Mouse (Mus musculus) lung, adult 2 months (tissue): ENCODE results near the gene Nrp2. TPM values are rescaled to one million over a fixed set of nuclear protein-coding genes. Genes with fewer than 3 reads are reported as not detected.

Experiments
- DNase-seq: peaks from one replicate; pipeline ENCODE4 v3.0.0; 2022
- H3K4me1 ChIP-seq: fragments of 200-500 bp; 2 replicates; pipeline ENCODE4 v1.6.1; 2011; ENCODE audit warnings: low read length; ENCODE audit not compliant: control insufficient read depth, insufficient read depth
- H3K4me3 ChIP-seq: fragments of 200-500 bp; replicated peaks from 2 replicates; pipeline ENCODE3; 2011; ENCODE audit warnings: low read depth, mild to moderate bottlenecking, control low read depth, low read length; ENCODE audit errors: extremely low read depth
- CTCF ChIP-seq: fragments of 200-500 bp; IDR thresholded peaks from 2 replicates; pipeline ENCODE4 v1.5.1; 2011; ENCODE audit warnings: mild to moderate bottlenecking, low read length, control low read depth; ENCODE audit not compliant: insufficient read depth
- POLR2A ChIP-seq: fragments of 200-500 bp; IDR thresholded peaks from 2 replicates; pipeline ENCODE4 v1.6.1; 2011; ENCODE audit warnings: low read depth, mild to moderate bottlenecking, control low read depth, low read length, borderline replicate concordance; ENCODE audit errors: extremely low read depth
- WGBS: fragments of 180-500 bp; shearing (Covaris S2); methylation state at CpG from one replicate; pipeline ENCODE4 v1.1.7; 2018; 5-methylcytosine and 5-hydroxymethylcytosine counted together
- polyA plus RNA-seq: library from polyadenylated mRNA; depleted of rRNA; stranded (reverse); fragments of >200 nt; gene quantifications from 2 replicates; pipeline ENCODE4 v1.2.3, GENCODE M21; 2012

Gene Nrp2
- polyA plus RNA-seq, 1 experiment = 27.8 TPM

GRCm38 (mm10) chr1:62760086-62760485 lies 57.0 kb downstream of the Nrp2 start:
- TF ChIP-seq POLR2A (no peak), CTCF (no peak)
- DNase-seq = no peak
- 27% methylated on average over 5 of the region's 5 CpGs for WGBS
- Histone ChIP-seq H3K4me3 (no peak overlapping the region), H3K4me1 (peaks cover 3% of the 10 kb centered on the region; the same call in 1 of the 2 replicates)

DNA sequence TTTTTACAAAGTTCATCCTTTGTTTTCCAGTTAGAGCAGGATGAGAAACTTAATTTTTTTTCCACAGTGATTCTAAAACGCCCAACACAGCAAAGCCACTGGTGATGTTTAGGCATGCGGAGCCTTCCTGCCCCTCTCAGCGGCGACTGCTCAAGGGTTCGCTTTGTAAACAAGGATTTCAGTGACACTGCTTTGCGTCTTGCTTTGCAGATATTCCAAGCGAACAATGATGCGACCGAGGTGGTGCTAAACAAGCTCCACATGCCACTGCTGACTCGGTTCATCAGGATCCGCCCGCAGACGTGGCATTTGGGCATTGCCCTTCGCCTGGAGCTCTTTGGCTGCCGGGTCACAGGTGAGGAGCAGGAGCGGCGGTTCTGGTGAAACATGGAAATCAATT lies 57.5 kb downstream of the Nrp2 start:
- H3K4me3 ChIP-seq = no peak overlapping the region
- 56% methylated on average over 17 of the region's 17 CpGs for WGBS
- peaks cover 3% of the 10 kb centered on the region; the same call in 1 of the 2 replicates for H3K4me1 ChIP-seq
- TF ChIP-seq POLR2A (no peak), CTCF (no peak)
- no peak for DNase-seq

DNA sequence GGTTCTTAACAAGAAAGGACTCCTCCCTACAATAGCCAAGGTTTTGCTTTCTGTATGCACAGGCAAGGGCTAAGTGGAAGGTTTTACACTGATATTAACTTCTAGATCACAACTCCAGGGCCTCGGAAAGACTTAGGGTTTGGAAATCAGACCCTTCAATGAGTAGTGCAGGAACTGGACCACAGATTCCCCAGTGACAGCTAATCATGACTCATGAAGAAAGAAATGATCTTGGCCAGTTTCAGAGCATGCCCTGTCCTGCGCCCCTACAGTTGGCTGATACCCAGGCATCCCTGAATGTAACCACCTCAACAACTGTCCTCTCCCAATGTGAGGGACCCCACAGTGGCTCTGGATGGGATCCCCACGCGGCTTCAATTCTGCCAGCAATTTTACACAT lies 60.7 kb downstream of the Nrp2 start:
- DNase-seq = no peak
- TF ChIP-seq POLR2A (no peak), CTCF (no peak)
- WGBS = 88% methylated on average over 4 of the region's 4 CpGs
- H3K4me1 ChIP-seq = peaks cover 3% of the 10 kb centered on the region; the same call in 1 of the 2 replicates
- no peak overlapping the region for H3K4me3 ChIP-seq

DNA sequence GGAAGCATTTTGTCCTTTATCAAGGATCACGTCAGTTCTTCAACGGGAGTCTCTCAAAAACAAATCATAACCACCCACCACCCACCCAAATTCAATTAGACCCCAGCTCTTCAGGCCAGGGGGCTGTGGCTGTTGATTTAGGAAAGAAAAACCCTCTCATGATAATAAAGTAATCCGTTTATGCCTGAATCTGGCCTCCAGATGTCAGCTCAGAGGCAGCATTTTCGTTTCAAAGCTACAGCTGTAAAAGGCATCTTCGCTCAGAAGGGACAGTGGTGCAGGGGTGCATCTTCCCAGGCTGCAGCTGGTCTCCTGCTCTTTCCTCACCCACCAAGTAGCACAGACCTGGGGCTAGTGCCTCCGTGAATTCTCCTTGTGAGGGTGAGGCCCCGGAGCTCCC lies 62.1 kb downstream of the Nrp2 start:
- WGBS = 86% methylated on average over 7 of the region's 7 CpGs
- no peak for DNase-seq

DNA sequence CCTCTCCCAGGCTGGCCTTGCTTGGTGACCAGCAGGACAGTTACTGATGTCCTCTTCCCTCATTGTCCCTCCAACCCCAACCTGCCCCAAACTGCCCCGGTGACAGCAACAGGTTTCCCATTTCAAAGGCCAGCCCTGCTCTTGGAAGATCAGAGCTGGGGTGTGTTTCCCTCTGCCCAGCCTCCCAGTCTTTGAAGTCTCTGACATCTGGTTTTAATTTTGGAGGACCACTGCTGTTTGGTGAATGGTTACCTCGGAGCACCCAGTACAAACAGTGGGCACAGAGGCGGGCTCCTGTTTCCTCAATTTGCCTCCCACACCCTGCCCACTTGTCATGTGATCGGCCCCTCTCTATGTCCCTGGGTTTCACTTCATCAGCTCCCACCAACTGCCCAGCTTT lies 63.7 kb downstream of the Nrp2 start:
- WGBS = 43% methylated on average over 4 of the region's 4 CpGs

More for the DNA sequence above, 62.1 kb downstream of the Nrp2 start:
- peaks cover under 1% of the 10 kb centered on the region; the same call in 1 of the 2 replicates for H3K4me1 ChIP-seq
- H3K4me3 ChIP-seq = no peak overlapping the region
- TF ChIP-seq POLR2A (no peak), CTCF (no peak)

GRCm38 (mm10) chr1:62767611-62768010 lies 64.5 kb downstream of the Nrp2 start:
- Histone ChIP-seq H3K4me3 (no peak overlapping the region), H3K4me1 (no peaks in the 10 kb centered on the region)
- WGBS = 75% methylated on average over 9 of the region's 9 CpGs
- TF ChIP-seq CTCF (no peak), POLR2A (no peak)
- DNase-seq = no peak

More for the DNA sequence above, 63.7 kb downstream of the Nrp2 start:
- no peak for TF ChIP-seq POLR2A
- TF ChIP-seq CTCF = no peak
- DNase-seq = no peak
- Histone ChIP-seq H3K4me3 (no peak overlapping the region), H3K4me1 (no peaks in the 10 kb centered on the region)

GRCm38 (mm10) chr1:62770576-62770975 lies 67.5 kb downstream of the Nrp2 start:
- H3K4me3 ChIP-seq = no peak overlapping the region
- TF ChIP-seq CTCF (no peak), POLR2A (no peak)
- 30% methylated on average over 4 of the region's 4 CpGs for WGBS
- no peak for DNase-seq
- H3K4me1 ChIP-seq = no peaks in the 10 kb centered on the region

- Histone ChIP-seq H3K4me1 (no peaks in the 10 kb centered on the region), H3K4me3 (no peak overlapping the region)
- WGBS = 81% methylated on average over 4 of the region's 4 CpGs
- TF ChIP-seq POLR2A (no peak), CTCF (no peak)
- DNase-seq = no peak
These were observed 69.3 kb downstream of the Nrp2 start for GRCm38 (mm10) chr1:62772391-62772790.

GRCm38 (mm10) chr1:62773105-62773920 lies 70.2 kb downstream of the Nrp2 start:
- H3K4me3 ChIP-seq = no peak overlapping the region
- WGBS = 59% methylated on average over 10 of the region's 10 CpGs
- TF ChIP-seq POLR2A (no peak), CTCF (no peak)
- no peak for DNase-seq
- peaks cover 4% of the 10 kb centered on the region; the same call in 1 of the 2 replicates for H3K4me1 ChIP-seq

GRCm38 (mm10) chr1:62773921-62774191 lies 70.8 kb downstream of the Nrp2 start:
- Histone ChIP-seq H3K4me1 (peaks cover 4% of the 10 kb centered on the region), H3K4me3 (no peak overlapping the region)
- no peak for DNase-seq
- TF ChIP-seq CTCF (no peak), POLR2A (no peak)
- 54% methylated on average over 3 of the region's 3 CpGs for WGBS
